10 mouse cellular contexts compared by ENCODE assay signal in the genomic region with DNA sequence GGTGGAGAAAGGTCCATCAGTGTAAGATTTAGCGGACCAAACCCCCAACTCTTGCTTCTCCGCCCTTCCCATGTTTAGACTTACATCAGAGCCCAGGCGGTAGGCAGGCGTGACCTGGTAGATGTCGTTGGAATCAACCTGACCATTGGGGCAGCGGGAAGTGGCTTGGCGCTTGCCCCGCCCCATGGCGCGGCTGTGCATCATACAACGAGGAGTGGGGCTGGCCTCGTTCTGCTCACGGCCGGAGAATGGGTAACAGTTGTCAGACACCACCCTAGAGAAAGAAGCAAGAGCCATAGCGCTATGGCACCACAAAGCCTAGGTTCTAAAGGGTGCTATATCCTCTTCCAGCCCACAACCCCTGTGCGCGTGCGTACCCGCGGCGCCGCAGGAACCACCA. TPM values are rescaled to one million over a fixed set of nuclear protein-coding genes. Genes with fewer than 3 reads are reported as not detected.
A peak's percentile ranks its signal among the peaks of the same experiment; 100 is the strongest.
DNase-seq lines count a peak whose midpoint lies in the region; ATAC-seq and TF ChIP-seq lines count a peak whose summit lies in the region.
"Had no signal": no experiment of that assay in that cellular context is flagged by ENCODE, and none has a peak within 500 bp of the region (broad histone marks: within the 10 kb centered on the region; RNA-seq: fewer than 3 reads in every experiment).

No protein-coding gene starts in this region.

- no peak for DNase-seq in heart, postnatal 36 days
- DNase-seq in heart, postnatal 0 days (ENCODE audit: low spot score): no peak
- DNase-seq in liver, embryonic 13.5 days: no peak
- no peak for DNase-seq in left cerebral cortex, adult 2 months (ENCODE audit: extremely low spot score in 1 of 2, low spot score in 2 of 2)
- DNase-seq in adipocyte (ENCODE audit: low spot score): no peak
- DNase-seq in c-Kit-positive CD71-positive TER-119-positive erythroid progenitor cells, embryonic 14.5 days (ENCODE audit: low spot score): no peak
- DNase-seq: thymus, postnatal 25 days had no signal

- peak overlapping the region; percentile 52 for H3K4me2 ChIP-seq in heart, embryonic 11.5 days
- peak overlapping the region; percentile 45; the same call in 1 of the 2 replicates for H3K4me2 ChIP-seq in heart, postnatal 0 days (ENCODE audit: low read depth, low read length)
- H3K4me2 ChIP-seq in liver, embryonic 13.5 days: peak overlapping the region; percentile 21

- intact Hi-C loops in heart, postnatal 36 days (cut with DNase I): no loop called here
- intact Hi-C loops in left cerebral cortex, adult 2 months (cut with DNase I): no loop called here

- peak overlapping the region; percentile 43; the same call in 1 of the 2 replicates for H3K9ac ChIP-seq in heart, embryonic 11.5 days (ENCODE audit: low read depth, low read length)
- H3K9ac ChIP-seq in heart, postnatal 0 days (replicated peaks; ENCODE audit: low read depth, low read length): no peak overlapping the region
- H3K9ac ChIP-seq in liver, embryonic 13.5 days: no peak overlapping the region

- no peak; the same call in 1 of the 2 replicates for ATAC-seq in heart, embryonic 11.5 days (replicated peaks; ENCODE audit: insufficient number of reproducible peaks, low FRiP score, low TSS enrichment)
- ATAC-seq in heart, postnatal 0 days (ENCODE audit: insufficient read depth, low read depth): no peak
- ATAC-seq in liver, embryonic 13.5 days (ENCODE audit: low read depth): no peak

- no peak for TF ChIP-seq EP300 in heart, postnatal 0 days (IDR thresholded peaks at IDR 0.05; ENCODE audit: low read depth)

- H3K27ac ChIP-seq in heart, embryonic 11.5 days (ENCODE audit: low read depth, low read length): no peak overlapping the region
- H3K27ac ChIP-seq in brown adipose tissue, adult 24 weeks (replicated peaks; ENCODE audit: low read depth, low read length): peak overlapping the region; percentile 65
- peak overlapping the region; percentile 86 for H3K27ac ChIP-seq in heart, postnatal 0 days (ENCODE audit: low read depth)
- H3K27ac ChIP-seq in liver, embryonic 13.5 days: no peak overlapping the region
- no peak overlapping the region for H3K27ac ChIP-seq in left cerebral cortex, adult 2 months

- WGBS in heart, embryonic 11.5 days (ENCODE audit: insufficient replicate concordance): 51% methylated on average over 22 of the region's 22 CpGs
- WGBS in heart, postnatal 0 days: 75% methylated on average over 22 of the region's 22 CpGs
- 41% methylated on average over 22 of the region's 22 CpGs for WGBS in liver, embryonic 13.5 days (ENCODE audit: insufficient replicate concordance)

- no peak overlapping the region for H3K4me3 ChIP-seq in heart, embryonic 11.5 days (ENCODE audit: low read depth, low read length)
- H3K4me3 ChIP-seq in brown adipose tissue, adult 24 weeks (ENCODE audit: insufficient read depth, low read depth, low read length): no peak overlapping the region
- H3K4me3 ChIP-seq in heart, postnatal 0 days (ENCODE audit: low read depth, low read length): no peak overlapping the region
- no peak overlapping the region for H3K4me3 ChIP-seq in liver, embryonic 13.5 days (replicated peaks)
- no peak overlapping the region for H3K4me3 ChIP-seq in left cerebral cortex, adult 2 months

- peaks cover 2% of the 10 kb centered on the region; the same call in 1 of the 2 replicates for H3K27me3 ChIP-seq in heart, embryonic 11.5 days (ENCODE audit: control insufficient read depth, insufficient read depth, low read length)
- no peaks in the 10 kb centered on the region for H3K27me3 ChIP-seq in heart, postnatal 0 days (ENCODE audit: control insufficient read depth, insufficient read depth, low read length)
- peaks cover 77% of the 10 kb centered on the region for H3K27me3 ChIP-seq in liver, embryonic 13.5 days

- no peak for TF ChIP-seq CTCF in heart, postnatal 0 days (IDR thresholded peaks at IDR 0.05; ENCODE audit: low read depth)
- TF ChIP-seq CTCF in left cerebral cortex, adult 2 months (IDR thresholded peaks at IDR 0.05): no peak

- no peaks in the 10 kb centered on the region for H3K36me3 ChIP-seq in heart, embryonic 11.5 days (ENCODE audit: control insufficient read depth, insufficient read depth, low read length)
- peaks cover 7% of the 10 kb centered on the region; the same call in 1 of the 2 replicates for H3K36me3 ChIP-seq in heart, postnatal 0 days (replicated peaks; ENCODE audit: control insufficient read depth, insufficient read depth, low read length)
- peaks cover 27% of the 10 kb centered on the region; the same call in 1 of the 2 replicates for H3K36me3 ChIP-seq in liver, embryonic 13.5 days

- peaks cover 66% of the 10 kb centered on the region for H3K4me1 ChIP-seq in heart, embryonic 11.5 days (ENCODE audit: control insufficient read depth, insufficient read depth, low read length)
- peaks cover 45% of the 10 kb centered on the region for H3K4me1 ChIP-seq in brown adipose tissue, adult 24 weeks (ENCODE audit: control insufficient read depth, insufficient read depth, insufficient read length, low read length)
- peaks cover 56% of the 10 kb centered on the region for H3K4me1 ChIP-seq in heart, postnatal 0 days (ENCODE audit: control insufficient read depth, insufficient read depth)
- H3K4me1 ChIP-seq in liver, embryonic 13.5 days (replicated peaks): peaks cover 40% of the 10 kb centered on the region

- H3K9me3 ChIP-seq in heart, embryonic 11.5 days (replicated peaks; ENCODE audit: control insufficient read depth, low read length): no peaks in the 10 kb centered on the region
- no peaks in the 10 kb centered on the region for H3K9me3 ChIP-seq in heart, postnatal 0 days (replicated peaks; ENCODE audit: control insufficient read depth, low read length)
- H3K9me3 ChIP-seq in liver, embryonic 13.5 days (replicated peaks): no peaks in the 10 kb centered on the region

RNA-seq across cellular contexts. Expression of a gene that starts 7.6 kb away (rescaled TPM):
- polyA plus RNA-seq in heart, embryonic 11.5 days (2014; fragmentation: Nextera tagmentation; extraction: Ambion mirVana): 31.0 and 33.9 TPM in 2 replicates
- total RNA-seq in heart, postnatal 36 days (2021): 10 to 100 TPM; 55.2 to 76.8 TPM
- polyA plus RNA-seq in brown adipose tissue, adult 24 weeks (2012; ENCODE audit: insufficient read depth, insufficient read length, missing spikeins): 30.1 and 32.4 TPM in 2 replicates
- total RNA-seq in heart, postnatal 0 days (2014; rRNA removed; ENCODE audit: low replicate concordance): 128 and 168 TPM in 2 replicates
- polyA plus RNA-seq in heart, postnatal 0 days (2015; fragmentation: Nextera tagmentation; extraction: Ambion mirVana): 56.1 and 61.3 TPM in 2 replicates
- 32.9 and 34.6 TPM in 2 replicates for polyA plus RNA-seq in liver, embryonic 13.5 days (2015; fragmentation: Nextera tagmentation; extraction: Ambion mirVana)
- total RNA-seq in left cerebral cortex, adult 2 months (2021): 10 to 100 TPM; 13.3 to 17.0 TPM

RNA-seq across cellular contexts. Expression of a gene that starts 28.2 kb away (rescaled TPM):
- polyA plus RNA-seq in heart, embryonic 11.5 days (2014; fragmentation: Nextera tagmentation; extraction: Ambion mirVana): 0.07 and 0.20 TPM in 2 replicates
- total RNA-seq in heart, postnatal 36 days (2021): not detected
- polyA plus RNA-seq in brown adipose tissue, adult 24 weeks (2012; ENCODE audit: insufficient read depth, insufficient read length, missing spikeins): not detected in 2 replicates
- total RNA-seq in heart, postnatal 0 days (2014; rRNA removed; ENCODE audit: low replicate concordance): not detected in 2 replicates
- polyA plus RNA-seq in heart, postnatal 0 days (2015; fragmentation: Nextera tagmentation; extraction: Ambion mirVana): not detected in 2 replicates
- polyA plus RNA-seq in liver, embryonic 13.5 days (2015; fragmentation: Nextera tagmentation; extraction: Ambion mirVana): 0.05 TPM in 1 of 2 replicates, not detected in the other
- 1 to 10 TPM; 1.7 to 2.1 TPM for total RNA-seq in left cerebral cortex, adult 2 months (2021)

RNA-seq across cellular contexts. Expression of a gene that starts 54.9 kb away (rescaled TPM):
- polyA plus RNA-seq in heart, embryonic 11.5 days (2014; fragmentation: Nextera tagmentation; extraction: Ambion mirVana): not detected in 2 replicates
- total RNA-seq in heart, postnatal 36 days (2021): not detected
- not detected in 2 replicates for polyA plus RNA-seq in brown adipose tissue, adult 24 weeks (2012; ENCODE audit: insufficient read depth, insufficient read length, missing spikeins)
- total RNA-seq in heart, postnatal 0 days (2014; rRNA removed; ENCODE audit: low replicate concordance): not detected in 2 replicates
- polyA plus RNA-seq in heart, postnatal 0 days (2015; fragmentation: Nextera tagmentation; extraction: Ambion mirVana): not detected in 2 replicates
- not detected in 2 replicates for polyA plus RNA-seq in liver, embryonic 13.5 days (2015; fragmentation: Nextera tagmentation; extraction: Ambion mirVana)
- total RNA-seq in left cerebral cortex, adult 2 months (2021): not detected
- total RNA-seq: adrenal gland, postnatal 36 days had no signal

Comparison
In these comparisons a context has a peak if more than half of its experiments do, and no peak if none do; other contexts are left out.
1. H3K27ac ChIP-seq: peak in brown adipose tissue, adult 24 weeks (single experiment) and heart, postnatal 0 days (single experiment); none in heart, embryonic 11.5 days (single experiment), liver, embryonic 13.5 days (single experiment) and left cerebral cortex, adult 2 months (single experiment).
2. Peak in every context shown above with its lines, with median percentiles within 50 percentile points of each other: H3K4me2 ChIP-seq.